Mouse (Mus musculus): ENCODE results near the gene Fam185a.

- TF ChIP-seq POLR2A (IDR thresholded peaks at IDR 0.05; ENCODE audit: insufficient read depth, low read depth, low read length) (no peak), CTCF (IDR thresholded peaks at IDR 0.05) (no peak), EP300 (IDR thresholded peaks at IDR 0.05; ENCODE audit: insufficient read depth, low read depth, low read length) (no peak)
These were observed 85.0 kb downstream of the Fam185a start for GRCm38 (mm10) chr5:21509801-21510200.
